Mouse (Mus musculus): ENCODE data around the gene Lypla2. TPM values are rescaled to one million over a fixed set of nuclear protein-coding genes. Genes with fewer than 3 reads are reported as not detected.

Gene Lypla2
- polyA plus RNA-seq, 1 experiment from 2014 or later: 134 TPM

DNA sequence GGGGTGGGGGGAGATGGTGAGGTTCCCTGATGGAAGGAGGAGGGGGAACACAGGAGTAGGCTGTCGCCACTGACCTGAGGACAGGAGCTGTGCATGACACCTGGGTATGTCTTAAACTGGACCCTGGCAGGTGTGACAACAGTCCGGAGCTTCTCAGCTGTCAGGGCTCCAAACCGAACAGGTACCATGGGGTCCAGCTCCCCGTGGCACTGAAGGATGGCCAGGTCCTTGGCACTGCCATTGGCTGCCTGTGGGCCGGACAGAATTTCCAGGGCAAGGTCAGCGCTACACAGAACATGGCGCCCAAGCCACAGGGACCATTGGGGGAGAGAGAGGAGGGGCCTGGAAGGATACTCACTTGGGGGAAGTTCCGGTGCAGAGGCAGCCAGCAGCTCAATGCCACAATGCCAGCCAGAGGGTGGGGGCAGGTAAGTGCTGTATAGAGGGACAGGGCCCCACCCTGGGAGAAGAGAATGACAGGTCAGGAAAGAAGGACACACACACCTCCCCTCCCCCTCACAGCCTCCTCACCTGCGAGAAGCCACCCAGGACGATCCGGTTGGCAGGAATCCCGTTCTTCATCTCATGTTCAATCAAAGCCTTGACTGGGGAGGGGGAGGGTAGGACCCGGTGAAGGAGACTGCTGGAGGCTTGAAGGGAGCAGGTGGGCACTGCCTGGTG, 3.2 kb downstream of the Lypla2 start:
- Histone ChIP-seq H3K36me3 (peaks cover 55% of the 10 kb centered on the region), H3K27ac (no peak overlapping the region)
- no peak for DNase-seq (ENCODE audit: low spot score)

DNA sequence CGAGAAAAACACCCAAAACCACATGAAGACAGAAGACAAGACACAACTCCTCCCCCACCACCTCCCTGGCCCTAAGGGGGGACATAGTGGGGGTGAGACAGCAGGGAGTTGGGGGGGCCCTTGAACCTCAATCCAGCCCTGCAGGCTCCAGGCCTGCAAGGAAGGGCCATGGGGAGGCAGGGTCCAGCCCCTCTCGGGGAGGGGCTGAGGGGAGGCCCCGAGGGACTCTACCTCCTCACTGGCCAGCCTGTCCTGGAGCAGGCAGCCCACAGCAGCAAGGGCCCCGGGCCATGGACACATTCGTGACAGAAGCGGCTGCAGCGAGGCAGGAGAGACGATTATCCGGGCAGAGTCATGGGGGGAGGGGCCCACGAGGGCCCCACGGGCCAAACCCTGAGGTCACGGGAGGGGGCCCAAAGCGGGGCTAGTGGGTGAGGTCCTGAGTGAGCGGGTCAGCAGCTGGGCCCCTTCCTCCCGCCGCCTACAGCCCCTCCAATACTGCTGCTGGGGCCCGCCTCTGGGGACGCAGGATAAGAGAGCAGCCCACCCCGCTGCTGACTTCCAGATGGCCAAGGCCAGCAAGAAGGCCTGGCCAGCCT, 4.1 kb downstream of the Lypla2 start:
- H3K4me3 ChIP-seq: peak overlapping the region; percentile 25; the same call in 1 of the 2 replicates
- H3K4me1 ChIP-seq: peaks cover 60% of the 10 kb centered on the region
- peaks cover 55% of the 10 kb centered on the region for H3K36me3 ChIP-seq
- DNase-seq (ENCODE audit: low spot score): no peak
- H3K9me3 ChIP-seq: no peaks in the 10 kb centered on the region
- peak overlapping the region; percentile 31; the same call in 1 of the 2 replicates for H3K27ac ChIP-seq
- H3K27me3 ChIP-seq (ENCODE audit: insufficient read depth, poor library complexity, severe bottlenecking): no peaks in the 10 kb centered on the region
- 64% methylated on average over 19 of the region's 19 CpGs for WGBS

More for the DNA sequence above, 3.2 kb downstream of the Lypla2 start:
- 89% methylated on average over 13 of the region's 13 CpGs for WGBS
- H3K27me3 ChIP-seq (ENCODE audit: insufficient read depth, poor library complexity, severe bottlenecking): no peaks in the 10 kb centered on the region
- H3K4me3 ChIP-seq: peak overlapping the region; percentile 25; the same call in 1 of the 2 replicates
- H3K9me3 ChIP-seq: no peaks in the 10 kb centered on the region
- peaks cover 58% of the 10 kb centered on the region for H3K4me1 ChIP-seq

DNA sequence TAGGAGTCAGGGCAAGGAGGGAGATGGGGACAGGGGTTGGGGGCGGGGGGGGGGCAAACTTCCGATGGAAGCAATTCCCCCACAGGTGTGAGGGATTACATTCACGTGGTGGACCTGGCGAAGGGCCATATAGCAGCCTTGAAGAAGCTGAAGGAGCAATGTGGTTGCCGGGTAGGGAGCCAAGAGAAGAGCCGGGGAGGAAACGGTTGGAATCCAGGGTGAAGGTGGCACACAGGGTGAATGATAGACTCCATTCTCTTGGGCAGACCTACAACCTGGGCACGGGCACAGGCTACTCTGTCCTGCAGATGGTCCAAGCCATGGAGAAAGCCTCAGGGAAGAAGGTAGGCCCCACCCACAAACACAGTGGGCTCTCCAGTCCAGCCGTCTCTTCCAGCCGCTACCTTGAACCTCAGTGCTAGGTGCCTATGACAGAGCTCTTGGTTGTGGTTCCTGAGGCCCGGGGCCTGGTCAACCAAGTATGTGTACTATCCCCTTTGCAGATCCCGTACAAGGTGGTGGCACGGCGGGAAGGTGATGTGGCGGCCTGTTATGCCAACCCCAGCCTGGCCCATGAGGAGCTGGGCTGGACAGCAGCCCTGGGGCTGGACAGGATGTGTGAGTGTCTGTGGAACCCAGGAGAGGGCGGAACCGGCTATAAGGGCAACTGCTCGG, 5.2 kb downstream of the Lypla2 start:
- Histone ChIP-seq H3K4me3 (no peak overlapping the region), H3K9me3 (no peaks in the 10 kb centered on the region), H3K27me3 (ENCODE audit: insufficient read depth, poor library complexity, severe bottlenecking) (no peaks in the 10 kb centered on the region), H3K4me1 (peaks cover 61% of the 10 kb centered on the region), H3K36me3 (peaks cover 55% of the 10 kb centered on the region), H3K27ac (no peak overlapping the region)
- WGBS: 89% methylated on average over 18 of the region's 18 CpGs
- DNase-seq (ENCODE audit: low spot score): no peak

DNA sequence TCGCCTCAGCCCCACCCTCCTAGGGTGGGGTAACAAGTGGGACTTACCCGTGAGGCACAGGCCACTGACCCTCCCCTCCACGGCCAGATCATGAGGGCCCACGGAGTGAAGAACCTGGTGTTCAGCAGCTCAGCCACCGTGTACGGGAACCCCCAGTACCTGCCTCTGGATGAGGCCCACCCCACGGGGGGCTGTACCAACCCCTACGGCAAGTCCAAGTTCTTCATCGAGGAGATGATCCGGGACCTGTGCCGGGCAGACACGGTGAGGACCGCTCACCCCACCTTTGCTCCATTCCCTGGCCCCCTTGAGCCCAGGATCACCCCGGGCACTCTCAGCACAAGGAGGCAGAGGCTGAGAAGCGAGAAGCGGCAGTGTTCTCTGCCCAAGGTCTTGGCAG, 6.1 kb downstream of the Lypla2 start:
- H3K36me3 ChIP-seq: peaks cover 55% of the 10 kb centered on the region
- no peak overlapping the region for H3K4me3 ChIP-seq
- no peaks in the 10 kb centered on the region for H3K27me3 ChIP-seq (ENCODE audit: insufficient read depth, poor library complexity, severe bottlenecking)
- no peaks in the 10 kb centered on the region for H3K9me3 ChIP-seq
- 92% methylated on average over 16 of the region's 16 CpGs for WGBS
- H3K27ac ChIP-seq: no peak overlapping the region
- peaks cover 52% of the 10 kb centered on the region for H3K4me1 ChIP-seq
- DNase-seq (ENCODE audit: low spot score): no peak

DNA sequence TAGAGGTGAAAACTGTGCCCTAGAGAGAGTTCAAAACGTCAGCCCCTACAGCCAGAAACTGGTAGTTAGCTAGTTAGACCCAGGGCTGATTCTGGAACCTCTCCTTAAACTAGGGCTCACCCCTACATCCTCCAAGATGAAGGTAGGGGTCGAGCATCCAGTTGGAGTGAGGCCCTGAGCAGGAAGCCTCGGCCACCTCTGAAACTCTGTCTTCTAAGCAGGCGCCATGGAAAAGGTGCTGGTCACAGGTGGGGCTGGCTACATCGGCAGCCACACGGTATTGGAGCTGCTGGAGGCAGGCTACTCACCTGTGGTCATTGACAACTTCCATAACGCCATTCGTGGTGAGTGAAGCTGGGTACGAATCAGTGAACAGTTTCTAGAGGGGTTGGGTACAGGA, 7.3 kb downstream of the Lypla2 start:
- H3K36me3 ChIP-seq: peaks cover 55% of the 10 kb centered on the region
- no peak for DNase-seq (ENCODE audit: low spot score)
- H3K9me3 ChIP-seq: no peaks in the 10 kb centered on the region
- WGBS: 75% methylated on average over 9 of the region's 9 CpGs
- no peak overlapping the region for H3K27ac ChIP-seq
- no peaks in the 10 kb centered on the region for H3K27me3 ChIP-seq (ENCODE audit: insufficient read depth, poor library complexity, severe bottlenecking)
- 0 out of 2 replicates have a peak overlapping the region, but pooled peaks have one; percentile 83 for H3K4me3 ChIP-seq
- peaks cover 44% of the 10 kb centered on the region for H3K4me1 ChIP-seq

DNA sequence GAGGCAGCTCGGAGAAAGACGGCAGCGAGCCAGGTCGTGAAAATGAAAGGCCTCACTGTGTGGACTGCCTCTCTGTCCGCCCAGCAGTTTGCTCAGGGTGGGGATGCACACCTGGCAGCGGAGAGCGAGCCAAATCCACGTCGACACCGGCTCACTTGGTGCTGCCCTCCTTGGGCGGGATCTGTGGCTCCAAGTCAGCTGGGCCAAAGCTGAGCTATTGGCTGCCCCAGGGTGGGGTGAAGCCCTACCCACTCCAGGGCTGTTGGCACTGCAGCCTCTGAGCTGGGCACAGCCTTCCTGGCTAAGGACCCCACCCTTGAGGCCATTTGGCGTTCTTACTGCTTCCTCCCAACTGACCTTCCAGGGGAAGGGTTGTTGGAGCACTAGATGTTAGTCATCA, 8.0 kb downstream of the Lypla2 start:
- H3K27ac ChIP-seq: peak overlapping the region; percentile 97

DNA sequence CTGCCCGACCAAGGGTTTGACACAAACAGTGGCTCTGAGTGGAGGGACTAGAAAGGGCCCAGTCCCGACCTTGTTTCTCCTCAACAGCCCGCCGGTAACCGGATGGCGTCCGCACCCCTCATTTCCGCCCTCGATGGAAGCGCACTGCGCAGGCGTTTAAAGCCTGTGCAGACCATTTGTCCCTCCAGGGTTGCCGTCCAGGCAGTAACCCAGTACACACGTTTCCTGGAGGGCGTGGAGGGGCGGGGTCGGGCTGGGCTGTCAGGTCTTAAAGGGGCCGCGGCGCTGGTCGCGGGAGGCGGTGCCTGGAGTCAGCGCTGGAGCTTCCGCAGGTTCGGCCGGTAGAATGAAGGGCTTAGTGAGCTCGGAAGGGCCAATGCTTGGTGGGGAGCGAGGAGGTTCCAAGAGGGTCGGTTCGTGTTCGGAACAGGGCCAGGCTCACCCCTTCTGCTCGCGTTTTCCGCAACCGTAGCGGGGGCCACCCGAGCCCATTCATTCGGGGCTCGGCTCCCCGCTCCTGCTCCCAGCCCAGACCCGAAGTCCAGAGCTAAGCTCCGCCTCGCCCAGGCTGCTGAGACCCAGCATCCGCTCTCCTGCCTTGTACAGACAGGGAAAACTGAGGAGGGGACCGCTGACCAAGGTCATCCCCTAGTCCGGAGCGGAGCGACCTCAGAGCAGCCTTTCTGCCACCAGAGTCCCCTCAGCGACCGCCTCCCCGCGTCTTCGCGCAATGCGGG, 8.8 kb downstream of the Lypla2 start, which contains the start of gene Gale:
Gale (plus strand) TSS at position 271 of the 737 bp plus-strand sequence.
- Histone ChIP-seq H3K4me3 (peak within 1 kb of the TSS; percentile 83), H3K27me3 (ENCODE audit: insufficient read depth, poor library complexity, severe bottlenecking) (no peaks in the 10 kb centered on the region), H3K36me3 (peaks cover 55% of the 10 kb centered on the region), H3K27ac (peak within 1 kb of the TSS; percentile 97), H3K4me1 (peaks cover 33% of the 10 kb centered on the region), H3K9me3 (no peaks in the 10 kb centered on the region)
- under 1% methylated on average over 56 of the region's 56 CpGs for WGBS
- DNase-seq (ENCODE audit: low spot score): peak; percentile 98

More for the DNA sequence above, 8.0 kb downstream of the Lypla2 start:
- no peak for DNase-seq (ENCODE audit: low spot score)
- Histone ChIP-seq H3K4me3 (peak overlapping the region; percentile 83), H3K36me3 (peaks cover 55% of the 10 kb centered on the region), H3K9me3 (no peaks in the 10 kb centered on the region), H3K4me1 (peaks cover 41% of the 10 kb centered on the region), H3K27me3 (ENCODE audit: insufficient read depth, poor library complexity, severe bottlenecking) (no peaks in the 10 kb centered on the region)
- WGBS: 6% methylated on average over 12 of the region's 12 CpGs

DNA sequence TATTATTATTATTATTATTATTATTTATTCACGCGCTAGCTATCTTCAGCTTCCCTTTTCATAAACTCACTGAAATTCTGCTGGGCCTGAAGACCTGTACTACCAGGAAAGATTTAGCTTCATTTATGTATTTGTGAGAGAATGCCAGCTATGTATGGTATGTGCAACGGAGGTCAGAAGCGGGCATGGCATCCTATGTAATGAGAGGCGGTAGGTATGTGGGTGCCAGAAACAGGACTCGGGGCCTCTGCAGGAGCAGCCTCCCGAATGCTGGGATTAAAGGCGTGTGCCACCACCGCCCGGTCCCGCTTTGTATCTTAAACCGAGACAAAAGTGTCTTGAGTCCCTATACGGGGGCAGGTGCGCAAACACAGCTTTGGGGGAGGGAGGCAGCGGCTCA, 9.5 kb downstream of the Lypla2 start:
- no peak for DNase-seq (ENCODE audit: low spot score)
- 4% methylated on average over 15 of the region's 15 CpGs for WGBS
- Histone ChIP-seq H3K27me3 (ENCODE audit: insufficient read depth, poor library complexity, severe bottlenecking) (no peaks in the 10 kb centered on the region), H3K4me3 (peak overlapping the region; percentile 83), H3K27ac (peak overlapping the region; percentile 97), H3K9me3 (no peaks in the 10 kb centered on the region), H3K36me3 (peaks cover 50% of the 10 kb centered on the region), H3K4me1 (peaks cover 28% of the 10 kb centered on the region)

DNA sequence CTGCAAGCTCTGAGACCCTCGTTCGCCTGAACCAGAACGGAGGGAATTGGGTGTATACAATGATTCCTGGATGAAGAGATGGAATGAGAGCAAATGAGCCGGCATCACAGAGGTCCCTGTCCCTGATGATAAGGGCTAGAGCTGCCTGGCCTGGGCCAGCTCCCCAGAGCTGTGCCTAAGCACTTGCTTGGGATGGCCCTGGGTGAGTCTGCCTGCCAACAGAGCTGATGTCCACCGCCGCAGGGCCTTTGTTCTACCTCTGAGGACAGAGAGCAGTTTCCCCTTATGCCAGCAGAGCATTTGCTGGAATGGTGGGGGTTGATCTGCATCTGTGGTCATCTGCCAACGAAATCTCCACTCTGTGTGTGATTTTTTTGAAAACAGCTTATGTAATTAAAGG, 10.2 kb downstream of the Lypla2 start:
- H3K36me3 ChIP-seq: peaks cover 45% of the 10 kb centered on the region
- no peaks in the 10 kb centered on the region for H3K9me3 ChIP-seq
- H3K27me3 ChIP-seq (ENCODE audit: insufficient read depth, poor library complexity, severe bottlenecking): no peaks in the 10 kb centered on the region
- no peak for DNase-seq (ENCODE audit: low spot score)
- H3K27ac ChIP-seq: peak overlapping the region; percentile 97
- peak overlapping the region; percentile 83; the same call in 1 of the 2 replicates for H3K4me3 ChIP-seq
- WGBS: 89% methylated on average over 7 of the region's 7 CpGs
- H3K4me1 ChIP-seq: peaks cover 28% of the 10 kb centered on the region

DNA sequence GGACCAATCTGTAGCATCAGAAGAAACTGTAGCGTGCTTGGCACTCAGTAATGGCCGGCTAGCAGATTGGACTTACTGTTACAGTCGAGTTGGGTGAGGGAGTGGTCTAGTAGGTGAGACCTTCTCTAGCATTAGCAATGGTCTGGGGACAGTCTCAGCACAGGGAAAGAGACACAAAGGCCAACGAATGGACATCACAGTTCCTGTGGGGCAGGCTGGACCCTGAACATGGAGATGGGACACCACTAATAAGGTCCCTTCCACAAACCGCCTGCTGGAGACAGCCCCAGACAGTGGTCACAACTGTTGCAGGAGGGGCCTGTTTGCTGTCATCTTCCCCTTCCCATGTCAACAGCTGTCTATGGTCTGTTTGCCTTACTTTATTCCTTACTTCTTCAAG, 10.7 kb downstream of the Lypla2 start:
- Histone ChIP-seq H3K27ac (no peak overlapping the region), H3K9me3 (no peaks in the 10 kb centered on the region), H3K27me3 (ENCODE audit: insufficient read depth, poor library complexity, severe bottlenecking) (no peaks in the 10 kb centered on the region), H3K4me1 (peaks cover 28% of the 10 kb centered on the region), H3K36me3 (peaks cover 40% of the 10 kb centered on the region), H3K4me3 (no peak overlapping the region)
- DNase-seq (ENCODE audit: low spot score): no peak
- 85% methylated on average over 5 of the region's 5 CpGs for WGBS

DNA sequence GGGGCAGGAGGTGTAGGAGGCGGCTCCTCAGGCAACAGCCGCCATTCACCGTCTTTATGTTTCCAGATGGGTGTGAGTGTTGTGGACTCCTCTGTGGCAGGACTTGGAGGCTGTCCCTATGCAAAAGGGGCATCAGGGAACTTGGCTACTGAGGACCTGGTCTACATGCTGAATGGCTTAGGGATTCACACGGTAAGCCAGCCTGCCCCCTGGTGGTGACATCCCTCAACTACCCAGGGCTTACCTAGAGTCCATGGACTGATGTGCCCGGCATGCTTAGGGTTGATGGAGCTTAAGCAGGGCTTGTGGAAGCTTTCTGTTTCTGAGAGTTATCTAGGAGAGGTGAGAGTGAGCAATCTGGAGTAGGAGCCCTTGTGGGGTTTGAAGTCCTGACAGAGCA, 11.7 kb downstream of the Lypla2 start:
- DNase-seq (ENCODE audit: low spot score): peak; percentile 94
- Histone ChIP-seq H3K4me3 (no peak overlapping the region), H3K27me3 (ENCODE audit: insufficient read depth, poor library complexity, severe bottlenecking) (no peaks in the 10 kb centered on the region), H3K4me1 (peaks cover 28% of the 10 kb centered on the region), H3K27ac (no peak overlapping the region), H3K9me3 (no peaks in the 10 kb centered on the region), H3K36me3 (peaks cover 40% of the 10 kb centered on the region)
- 27% methylated on average over 5 of the region's 5 CpGs for WGBS

DNA sequence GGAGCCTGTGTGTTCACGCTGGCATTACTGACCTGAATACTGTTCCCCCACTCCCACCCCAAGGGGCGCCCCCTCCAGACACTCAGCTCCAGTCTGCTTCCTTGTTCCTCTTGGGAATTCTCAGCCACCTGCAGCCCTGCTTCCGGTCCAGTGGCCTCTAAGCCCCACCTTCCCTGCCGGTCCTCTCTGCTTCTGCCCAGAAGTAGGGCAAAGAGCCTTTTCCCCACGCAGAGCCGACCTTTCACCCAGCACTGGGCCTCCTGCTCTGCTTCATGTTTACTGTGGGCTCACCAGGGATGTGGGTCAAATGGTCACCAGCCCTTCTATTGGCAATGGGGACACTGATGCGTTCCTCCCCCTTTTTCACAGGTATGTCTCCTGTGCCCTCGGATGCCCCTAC, 14.1 kb downstream of the Lypla2 start:
- no peak for DNase-seq (ENCODE audit: low spot score)
- peaks cover 48% of the 10 kb centered on the region for H3K36me3 ChIP-seq
- H3K27me3 ChIP-seq (ENCODE audit: insufficient read depth, poor library complexity, severe bottlenecking): no peaks in the 10 kb centered on the region
- no peak overlapping the region for H3K4me3 ChIP-seq
- 72% methylated on average over 8 of the region's 8 CpGs for WGBS
- no peaks in the 10 kb centered on the region for H3K9me3 ChIP-seq
- no peak overlapping the region for H3K27ac ChIP-seq
- H3K4me1 ChIP-seq: peaks cover 12% of the 10 kb centered on the region
